Mouse (Mus musculus): ENCODE measurements around the gene Rpl21. TPM values are rescaled to one million over a fixed set of nuclear protein-coding genes. Genes with fewer than 3 reads are reported as not detected.

Gene Rpl21
- polyA plus RNA-seq (2015; fragmentation: Nextera tagmentation; extraction: Ambion mirVana) = 348 and 372 TPM in 2 replicates

DNA sequence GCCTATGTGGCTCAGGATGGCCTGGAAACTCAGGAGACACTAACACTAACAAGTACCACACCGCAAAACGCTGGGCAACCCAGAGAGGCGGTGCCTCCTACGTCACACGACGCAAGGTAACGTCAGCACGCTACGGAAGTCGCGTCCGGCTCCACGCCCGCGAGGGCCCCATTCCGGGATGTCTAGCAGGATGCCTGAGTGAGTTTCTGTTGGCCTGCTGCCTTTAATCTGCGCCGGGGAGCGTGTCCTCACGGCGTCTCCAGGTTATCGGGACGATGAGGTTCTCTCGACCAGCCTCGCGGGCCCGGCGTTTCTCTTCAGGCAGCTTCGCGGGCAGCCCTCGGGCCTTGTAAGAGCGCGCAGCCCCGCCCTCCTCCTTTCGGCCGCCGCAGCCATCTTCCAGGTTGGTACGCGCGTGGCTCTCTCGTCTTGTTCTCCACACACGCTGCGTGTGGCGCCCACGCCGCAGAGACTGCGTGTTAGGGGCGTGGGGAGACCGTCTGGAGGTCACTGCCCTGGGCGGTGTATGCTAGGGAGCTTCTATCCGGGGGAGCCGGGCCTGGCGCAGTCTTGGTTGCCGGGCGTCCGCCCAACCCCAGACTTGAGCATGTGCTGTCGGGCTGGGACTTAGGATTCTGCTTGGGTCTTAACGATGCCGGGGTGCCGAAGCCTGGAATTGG is at the start of gene Rpl21:
Gene Rpl21, plus strand, starts transcription at position 122 of the 680 bp plus-strand sequence.
- 0% methylated on average over 60 of the region's 60 CpGs for WGBS
- Histone ChIP-seq H3K27ac (replicated peaks) (peak within 1 kb of the TSS; percentile 90), H3K4me3 (peak within 1 kb of the TSS; percentile 95), H3K36me3 (peaks cover 39% of the 10 kb centered on the region), H3K4me2 (peak within 1 kb of the TSS; percentile 75), H3K27me3 (replicated peaks) (no peaks in the 10 kb centered on the region), H3K9ac (peak within 1 kb of the TSS; percentile 94), H3K9me3 (no peaks in the 10 kb centered on the region), H3K4me1 (peaks cover 22% of the 10 kb centered on the region)
- ATAC-seq (ENCODE audit: extremely low read depth, insufficient number of reproducible peaks, low FRiP score, low TSS enrichment) = peak; percentile 96

DNA sequence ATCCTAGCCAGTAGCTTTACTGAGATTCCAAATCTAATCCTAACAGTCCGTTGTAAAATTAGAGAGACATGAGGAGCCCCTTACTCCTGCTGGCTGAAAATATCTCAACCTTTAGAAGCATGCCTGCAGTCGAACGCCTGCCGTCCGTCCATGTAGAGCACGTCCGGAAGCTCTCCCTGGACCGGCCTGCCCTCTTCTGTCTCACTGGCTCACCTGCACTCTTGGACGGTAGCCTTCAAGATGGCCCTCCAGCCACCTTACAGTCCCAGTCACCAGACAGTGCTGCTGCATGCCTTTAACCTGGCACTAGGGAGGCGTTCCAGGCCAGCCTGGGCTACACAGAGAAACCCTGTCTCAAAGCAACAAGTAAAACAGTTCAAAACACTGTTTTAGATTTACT is 49.4 kb upstream of the Rpl21 start:
- Histone ChIP-seq H3K4me3 (no peak overlapping the region), H3K4me1 (peaks cover 50% of the 10 kb centered on the region), H3K27ac (replicated peaks) (no peak overlapping the region), H3K36me3 (no peaks in the 10 kb centered on the region), H3K4me2 (no peak overlapping the region), H3K9ac (no peak overlapping the region), H3K27me3 (replicated peaks) (no peaks in the 10 kb centered on the region), H3K9me3 (no peaks in the 10 kb centered on the region)
- WGBS = 68% methylated on average over 10 of the region's 10 CpGs
- ATAC-seq (ENCODE audit: extremely low read depth, insufficient number of reproducible peaks, low FRiP score, low TSS enrichment) = no peak

DNA sequence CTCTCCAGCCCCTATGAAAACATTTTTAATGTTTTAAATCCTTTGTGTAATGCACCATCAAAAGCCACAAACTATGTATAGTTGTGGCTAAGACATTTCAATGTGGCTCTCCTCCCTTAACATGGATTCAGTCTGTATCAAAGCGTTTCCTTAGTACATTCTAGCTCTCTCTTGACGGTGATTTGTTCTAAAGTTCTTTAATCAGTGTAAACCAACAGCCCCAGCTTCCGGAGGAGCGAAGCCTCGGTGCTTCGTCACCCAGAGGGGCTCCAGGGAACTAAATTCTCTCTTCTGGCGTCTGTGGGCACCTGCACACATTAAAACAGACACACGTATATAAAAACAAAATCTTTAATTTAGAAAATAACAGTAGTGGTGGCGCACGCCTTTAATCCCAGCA is 48.8 kb upstream of the Rpl21 start:
- no peak overlapping the region for H3K27ac ChIP-seq (replicated peaks)
- WGBS = 88% methylated on average over 10 of the region's 10 CpGs
- no peak for ATAC-seq (ENCODE audit: extremely low read depth, insufficient number of reproducible peaks, low FRiP score, low TSS enrichment)
- peaks cover 47% of the 10 kb centered on the region for H3K4me1 ChIP-seq
- H3K9me3 ChIP-seq = no peaks in the 10 kb centered on the region
- H3K27me3 ChIP-seq (replicated peaks) = no peaks in the 10 kb centered on the region
- H3K4me2 ChIP-seq = no peak overlapping the region
- H3K9ac ChIP-seq = no peak overlapping the region
- H3K36me3 ChIP-seq = no peaks in the 10 kb centered on the region
- H3K4me3 ChIP-seq = no peak overlapping the region

DNA sequence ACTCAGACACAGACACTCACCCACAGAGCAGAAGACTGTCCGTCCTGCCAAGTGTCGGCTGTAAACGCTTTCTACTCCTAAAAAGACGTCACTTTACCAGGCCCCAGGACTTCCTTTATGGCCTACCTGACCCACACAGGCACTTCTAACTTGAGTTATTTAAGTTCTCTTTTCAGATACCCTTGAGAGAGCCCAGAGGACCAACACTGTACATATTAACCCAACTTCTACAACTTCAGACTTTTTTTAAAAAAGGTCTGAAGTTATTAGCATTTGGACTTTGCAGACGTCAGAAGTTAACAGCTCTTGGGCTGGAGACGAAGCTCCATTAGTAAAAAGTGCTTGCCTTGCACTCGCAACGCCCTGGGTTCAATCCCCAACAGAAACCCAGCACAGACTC is 46.6 kb upstream of the Rpl21 start:
- no peak for ATAC-seq (ENCODE audit: extremely low read depth, insufficient number of reproducible peaks, low FRiP score, low TSS enrichment)
- H3K27ac ChIP-seq (replicated peaks) = no peak overlapping the region
- H3K4me3 ChIP-seq = no peak overlapping the region
- H3K9me3 ChIP-seq = no peaks in the 10 kb centered on the region
- no peaks in the 10 kb centered on the region for H3K27me3 ChIP-seq (replicated peaks)
- WGBS = 81% methylated on average over 8 of the region's 8 CpGs
- peaks cover 36% of the 10 kb centered on the region for H3K4me1 ChIP-seq
- H3K9ac ChIP-seq = no peak overlapping the region
- H3K36me3 ChIP-seq = no peaks in the 10 kb centered on the region
- H3K4me2 ChIP-seq = no peak overlapping the region

DNA sequence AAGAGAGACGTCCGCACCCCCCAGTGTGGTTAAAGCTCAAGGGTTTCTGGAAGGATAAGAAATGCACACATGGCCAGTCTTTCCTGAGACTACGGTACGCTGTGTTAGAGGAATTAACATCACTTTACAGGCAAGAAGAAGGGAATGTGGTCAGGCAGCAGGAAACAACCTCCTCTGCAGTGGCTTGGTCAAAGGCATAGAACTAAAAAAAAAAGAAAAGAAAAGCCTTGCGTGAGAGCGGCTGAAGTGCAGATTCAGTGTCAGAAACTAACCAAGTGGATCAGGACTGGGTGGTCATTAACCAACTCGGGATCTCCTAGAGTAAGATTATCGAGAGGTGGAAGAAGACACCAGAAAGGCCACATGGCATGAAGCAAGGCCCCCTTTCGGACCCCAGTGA is 43.3 kb upstream of the Rpl21 start:
- no peak for ATAC-seq (ENCODE audit: extremely low read depth, insufficient number of reproducible peaks, low FRiP score, low TSS enrichment)
- H3K36me3 ChIP-seq = no peaks in the 10 kb centered on the region
- H3K9me3 ChIP-seq = no peaks in the 10 kb centered on the region
- H3K9ac ChIP-seq = no peak overlapping the region
- no peak overlapping the region for H3K27ac ChIP-seq (replicated peaks)
- 77% methylated on average over 9 of the region's 9 CpGs for WGBS
- no peak overlapping the region for H3K4me3 ChIP-seq
- H3K4me2 ChIP-seq = no peak overlapping the region
- no peaks in the 10 kb centered on the region for H3K27me3 ChIP-seq (replicated peaks)
- H3K4me1 ChIP-seq = peaks cover 39% of the 10 kb centered on the region

DNA sequence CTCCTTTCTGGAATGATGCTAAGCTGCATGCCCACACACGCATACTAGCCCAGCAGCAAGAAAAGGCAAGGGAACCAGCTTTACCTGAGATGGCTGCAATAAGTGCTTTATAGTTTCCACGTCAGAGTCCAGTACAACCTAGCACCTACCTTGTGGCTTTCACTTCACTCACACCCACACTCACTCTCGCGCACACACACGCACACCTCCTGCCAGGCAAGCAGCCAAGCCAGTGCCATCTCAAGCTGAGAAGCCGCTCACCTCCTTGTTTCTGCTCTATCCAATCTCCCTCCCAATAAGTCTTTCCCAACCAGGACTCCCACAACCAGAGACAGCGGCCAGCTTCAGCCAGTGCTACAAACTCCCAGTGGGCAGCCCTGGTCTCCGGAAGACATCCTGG is 41.7 kb upstream of the Rpl21 start:
- ATAC-seq (ENCODE audit: extremely low read depth, insufficient number of reproducible peaks, low FRiP score, low TSS enrichment) = no peak
- Histone ChIP-seq H3K4me2 (peak overlapping the region; percentile 1; the same call in 1 of the 2 replicates), H3K4me3 (no peak overlapping the region), H3K27ac (replicated peaks) (no peak overlapping the region), H3K27me3 (replicated peaks) (no peaks in the 10 kb centered on the region), H3K9me3 (no peaks in the 10 kb centered on the region), H3K9ac (peak overlapping the region; percentile 44; the same call in 1 of the 2 replicates), H3K4me1 (peaks cover 43% of the 10 kb centered on the region), H3K36me3 (no peaks in the 10 kb centered on the region)
- WGBS = 68% methylated on average over 8 of the region's 8 CpGs

DNA sequence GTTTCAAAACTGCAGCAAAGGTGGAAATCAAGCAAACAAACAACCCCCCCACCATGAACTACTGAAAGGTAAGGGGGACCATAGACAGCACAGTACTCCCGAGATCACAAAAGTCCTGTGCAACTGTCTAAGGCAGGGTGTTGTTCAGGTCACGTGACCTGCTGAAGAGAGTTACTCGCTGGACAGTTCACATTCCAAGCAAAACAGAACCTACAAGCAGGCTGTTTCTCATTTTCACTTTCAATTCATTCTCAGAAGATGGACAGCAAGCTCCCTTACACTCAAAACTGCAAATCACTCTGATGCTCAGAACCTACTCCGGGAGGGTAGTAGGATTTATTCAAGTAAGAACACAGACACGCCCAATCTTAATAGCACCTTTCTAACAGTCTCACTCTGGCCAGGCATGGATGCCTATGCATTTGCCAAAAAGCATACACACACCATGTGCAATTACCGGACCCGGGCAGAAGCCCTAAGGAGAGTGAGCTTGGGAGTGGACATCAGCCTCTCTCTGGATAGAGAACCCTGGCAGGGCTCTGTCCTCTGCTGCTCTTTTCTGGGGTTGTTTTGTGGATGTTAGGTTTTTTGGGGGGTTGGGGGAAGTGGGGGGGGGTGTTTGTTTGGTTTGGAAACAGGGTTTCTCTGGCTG is 40.4 kb upstream of the Rpl21 start:
- peak overlapping the region; percentile 99 for H3K9ac ChIP-seq
- H3K27ac ChIP-seq (replicated peaks) = no peak overlapping the region
- no peak for ATAC-seq (ENCODE audit: extremely low read depth, insufficient number of reproducible peaks, low FRiP score, low TSS enrichment)
- H3K9me3 ChIP-seq = no peaks in the 10 kb centered on the region
- H3K4me2 ChIP-seq = peak overlapping the region; percentile 85
- peaks cover 43% of the 10 kb centered on the region for H3K4me1 ChIP-seq
- 0 out of 2 replicates have a peak overlapping the region, but pooled peaks have one; percentile 8 for H3K4me3 ChIP-seq
- H3K36me3 ChIP-seq = no peaks in the 10 kb centered on the region
- WGBS = 70% methylated on average over 7 of the region's 7 CpGs
- H3K27me3 ChIP-seq (replicated peaks) = no peaks in the 10 kb centered on the region

DNA sequence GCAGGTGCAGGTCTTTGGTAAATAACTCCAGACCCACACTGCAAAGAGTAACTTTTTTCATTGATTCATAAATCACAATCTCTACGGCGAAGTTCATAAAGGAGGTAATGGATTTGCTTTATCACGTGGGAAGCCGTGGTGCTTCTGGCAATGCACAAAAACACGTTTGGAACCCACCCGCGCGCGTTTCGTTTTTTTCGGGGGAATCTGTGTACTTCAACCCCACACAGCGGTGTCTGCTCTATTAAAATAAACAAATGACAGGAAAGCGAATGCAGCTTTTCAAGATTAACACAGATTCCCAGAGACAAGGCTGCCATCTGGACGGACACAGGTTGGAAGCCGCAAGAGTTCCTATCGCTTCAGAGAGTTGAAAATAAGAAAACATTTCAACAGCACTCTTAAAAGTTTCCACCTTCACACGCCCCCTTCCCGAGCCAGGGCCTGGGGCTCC is 39.0 kb upstream of the Rpl21 start:
- WGBS = 6% methylated on average over 18 of the region's 18 CpGs
- Histone ChIP-seq H3K9me3 (no peaks in the 10 kb centered on the region), H3K27me3 (replicated peaks) (no peaks in the 10 kb centered on the region), H3K27ac (replicated peaks) (peak overlapping the region; percentile 93), H3K4me2 (peak overlapping the region; percentile 85), H3K36me3 (no peaks in the 10 kb centered on the region), H3K4me3 (peak overlapping the region; percentile 99), H3K4me1 (peaks cover 39% of the 10 kb centered on the region), H3K9ac (peak overlapping the region; percentile 99)
- ATAC-seq (ENCODE audit: extremely low read depth, insufficient number of reproducible peaks, low FRiP score, low TSS enrichment) = no peak

DNA sequence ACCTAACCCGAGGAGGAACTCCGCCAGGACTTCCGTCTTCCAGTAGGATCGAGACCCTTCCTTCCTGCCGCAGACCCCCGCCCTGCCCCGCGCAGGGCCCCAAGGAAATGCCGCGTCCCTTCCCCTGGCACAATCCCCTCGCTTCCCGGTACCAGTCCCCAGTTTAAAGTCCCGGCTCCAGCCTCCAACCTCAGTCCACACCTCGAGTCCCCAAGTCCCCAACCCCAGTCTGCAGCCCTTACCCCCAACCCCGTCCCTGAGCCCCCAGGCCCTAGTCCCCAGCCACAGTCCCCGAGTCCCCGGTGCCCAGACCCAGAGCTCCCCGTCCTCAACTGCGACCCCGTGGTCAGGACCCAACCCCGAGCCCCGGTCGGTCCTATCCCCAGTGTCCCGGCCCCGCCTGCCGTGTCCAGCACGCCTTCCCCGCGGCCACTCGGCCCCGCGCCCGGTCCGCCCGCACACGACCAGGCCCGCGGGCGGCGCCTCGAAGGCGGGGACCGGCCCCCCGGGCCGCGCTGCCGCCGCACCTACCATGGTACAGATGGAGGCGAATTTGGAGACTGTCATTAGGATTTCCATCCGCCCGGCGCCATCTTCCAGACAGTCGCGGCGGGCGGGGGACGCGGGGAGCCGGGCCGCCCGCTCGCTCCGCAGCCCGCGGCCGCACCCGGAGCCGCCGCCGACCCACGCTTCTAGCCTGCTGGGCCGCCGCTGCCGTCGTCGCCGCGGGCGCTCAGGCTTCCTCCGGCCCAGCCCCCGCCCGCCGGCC is 38.4 kb upstream of the Rpl21 start:
- peak overlapping the region; percentile 93 for H3K27ac ChIP-seq (replicated peaks)
- WGBS = under 1% methylated on average over 58 of the region's 83 CpGs
- peak overlapping the region; percentile 85 for H3K4me2 ChIP-seq
- H3K36me3 ChIP-seq = no peaks in the 10 kb centered on the region
- ATAC-seq (ENCODE audit: extremely low read depth, insufficient number of reproducible peaks, low FRiP score, low TSS enrichment) = peak; percentile 2; the same call in 1 of the 2 replicates
- peak overlapping the region; percentile 99 for H3K4me3 ChIP-seq
- no peaks in the 10 kb centered on the region for H3K27me3 ChIP-seq (replicated peaks)
- peak overlapping the region; percentile 99 for H3K9ac ChIP-seq
- no peaks in the 10 kb centered on the region for H3K9me3 ChIP-seq
- H3K4me1 ChIP-seq = peaks cover 39% of the 10 kb centered on the region

DNA sequence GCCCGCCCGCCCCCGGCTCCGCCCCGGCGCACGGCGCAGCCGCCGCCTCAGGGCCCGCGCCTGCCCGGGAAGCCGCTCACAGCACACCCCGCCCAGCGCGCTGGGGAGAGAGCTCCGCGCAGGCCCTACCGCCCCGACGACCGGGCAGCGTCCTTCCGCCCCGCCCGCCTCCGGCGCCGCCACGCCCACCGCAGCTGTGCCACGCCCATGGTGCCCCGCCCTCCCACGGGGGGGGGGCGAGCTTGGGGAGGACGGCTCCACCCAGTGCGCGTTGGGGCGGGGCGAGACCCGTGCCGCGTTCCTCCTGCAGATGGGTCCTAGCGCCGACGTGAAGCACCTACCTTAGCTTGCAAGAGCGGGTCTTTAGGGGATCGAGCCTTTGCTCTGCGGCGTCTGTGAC is 37.8 kb upstream of the Rpl21 start, which contains the start of gene Usp12:
Gene Usp12, minus strand, starts transcription at position 154 of the 400 bp plus-strand sequence.
- H3K4me2 ChIP-seq = peak within 1 kb of the TSS; percentile 85
- H3K4me3 ChIP-seq = peak within 1 kb of the TSS; percentile 99
- peak; percentile 98 for ATAC-seq (ENCODE audit: extremely low read depth, insufficient number of reproducible peaks, low FRiP score, low TSS enrichment)
- peak within 1 kb of the TSS; percentile 99 for H3K9ac ChIP-seq
- WGBS = 1% methylated on average over 33 of the region's 51 CpGs
- H3K36me3 ChIP-seq = no peaks in the 10 kb centered on the region
- H3K4me1 ChIP-seq = peaks cover 39% of the 10 kb centered on the region
- no peaks in the 10 kb centered on the region for H3K27me3 ChIP-seq (replicated peaks)
- no peaks in the 10 kb centered on the region for H3K9me3 ChIP-seq
- peak within 1 kb of the TSS; percentile 93 for H3K27ac ChIP-seq (replicated peaks)

DNA sequence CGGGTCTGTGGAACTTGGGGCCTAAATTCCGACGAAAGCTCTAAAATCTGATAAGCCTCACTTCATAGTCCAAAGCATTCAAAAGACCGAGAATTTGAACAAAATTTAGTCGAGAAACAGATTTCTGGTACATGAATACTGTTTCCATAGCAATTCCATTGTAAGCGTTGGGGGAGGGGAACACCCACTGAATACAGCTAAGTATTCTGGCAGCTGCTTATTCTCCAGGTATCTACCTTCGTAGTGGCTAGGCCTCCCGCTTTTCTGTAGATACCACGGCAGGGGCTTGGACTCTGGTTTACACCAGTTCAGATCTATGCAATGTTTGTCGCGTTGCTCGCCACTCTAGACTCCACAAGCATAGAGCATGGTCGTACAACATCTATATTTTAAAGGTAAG is 37.0 kb upstream of the Rpl21 start:
- H3K9ac ChIP-seq = no peak overlapping the region
- no peak for ATAC-seq (ENCODE audit: extremely low read depth, insufficient number of reproducible peaks, low FRiP score, low TSS enrichment)
- no peaks in the 10 kb centered on the region for H3K27me3 ChIP-seq (replicated peaks)
- no peaks in the 10 kb centered on the region for H3K36me3 ChIP-seq
- H3K27ac ChIP-seq (replicated peaks) = no peak overlapping the region
- WGBS = 68% methylated on average over 13 of the region's 13 CpGs
- H3K4me1 ChIP-seq = peaks cover 33% of the 10 kb centered on the region
- H3K9me3 ChIP-seq = no peaks in the 10 kb centered on the region
- H3K4me2 ChIP-seq = no peak overlapping the region
- no peak overlapping the region for H3K4me3 ChIP-seq

Data from heart, embryonic 13.5 days (tissue).